Mouse (Mus musculus): Measurements from ENCODE around the gene Cacna2d1.

Gene Cacna2d1

DNA sequence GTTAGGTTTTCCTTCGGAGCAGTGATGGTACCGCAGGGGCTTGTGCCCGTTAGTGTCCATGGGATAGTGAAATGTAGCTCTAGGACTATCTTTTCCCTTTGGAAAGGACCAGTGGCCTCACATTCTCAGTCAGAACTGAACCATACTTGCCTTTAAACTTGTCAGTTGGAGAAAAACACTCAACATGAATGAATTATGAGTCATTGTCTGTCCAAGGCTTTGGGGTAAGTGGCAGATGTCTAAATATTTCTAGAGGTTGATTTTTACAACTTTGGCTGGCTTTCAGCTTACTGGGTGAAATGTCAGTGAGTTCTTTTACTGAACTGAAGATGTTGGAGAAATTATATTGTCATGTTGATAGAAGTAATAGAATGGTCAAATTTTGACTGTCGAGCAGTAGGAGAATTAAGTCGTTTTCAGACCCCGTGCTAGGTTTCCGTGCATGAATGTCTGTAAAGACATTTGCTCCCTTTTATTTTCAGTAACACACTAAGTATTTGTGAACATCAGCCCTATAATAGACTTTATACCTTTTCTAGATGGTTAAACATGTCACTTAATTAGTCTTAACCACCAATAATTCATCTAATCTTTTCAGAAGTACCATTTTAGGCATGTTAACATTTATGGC, 50.9 kb downstream of the Cacna2d1 start:
- DNase-seq, result no peak

DNA sequence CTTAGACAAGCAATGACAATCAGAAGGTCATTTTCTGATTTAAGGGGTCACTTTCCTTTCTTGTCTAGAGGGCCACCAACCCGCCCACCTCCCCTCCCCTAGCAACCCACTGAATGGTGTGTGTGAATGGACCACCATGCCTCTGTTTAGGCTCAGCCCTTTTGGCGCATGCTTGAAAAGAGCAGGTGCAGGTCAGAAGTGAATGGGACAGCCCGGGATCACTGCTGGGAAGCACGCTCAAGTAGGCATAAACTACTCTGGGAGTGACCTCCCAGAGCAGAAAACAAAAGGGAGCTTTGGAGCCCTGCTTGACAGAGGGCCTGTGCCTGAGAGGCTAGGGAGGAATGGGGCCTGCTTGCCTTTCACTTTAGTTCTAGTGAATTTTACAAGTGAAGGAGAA, 51.4 kb downstream of the Cacna2d1 start:
- no peak for DNase-seq

DNA sequence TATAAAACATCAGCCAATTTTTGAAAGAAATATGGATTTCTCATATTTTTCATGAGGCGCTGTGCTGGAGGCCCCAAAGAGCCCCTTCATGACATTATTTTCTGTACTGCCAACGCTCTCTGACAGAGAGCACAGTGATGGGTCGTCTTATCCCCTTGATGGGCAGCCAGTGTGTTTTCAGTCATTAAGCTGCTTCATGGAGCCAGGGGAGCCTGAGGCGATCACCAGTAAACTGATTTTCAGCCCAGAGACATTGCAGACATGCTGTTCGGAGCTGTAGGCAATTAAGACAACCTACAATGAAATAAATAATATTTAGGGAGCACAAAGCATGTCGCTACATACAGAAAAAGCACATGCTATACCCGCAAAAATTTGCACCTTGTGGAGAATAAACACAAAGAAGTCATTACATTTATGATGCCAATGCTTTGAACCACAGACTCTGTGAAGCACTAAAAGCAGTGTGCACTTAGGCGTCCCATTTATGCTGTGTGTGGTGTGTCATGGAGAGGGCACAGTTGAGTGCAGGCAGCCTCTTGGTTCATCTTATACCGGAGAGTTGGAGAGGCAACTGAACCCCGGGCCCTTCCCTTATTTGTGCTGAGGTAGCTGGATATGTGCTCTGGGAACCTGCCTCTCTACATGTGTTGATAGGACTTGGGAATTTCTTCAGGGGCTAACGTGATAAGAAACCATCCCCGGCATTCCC, 57.1 kb downstream of the Cacna2d1 start:
- DNase-seq, result no peak

DNA sequence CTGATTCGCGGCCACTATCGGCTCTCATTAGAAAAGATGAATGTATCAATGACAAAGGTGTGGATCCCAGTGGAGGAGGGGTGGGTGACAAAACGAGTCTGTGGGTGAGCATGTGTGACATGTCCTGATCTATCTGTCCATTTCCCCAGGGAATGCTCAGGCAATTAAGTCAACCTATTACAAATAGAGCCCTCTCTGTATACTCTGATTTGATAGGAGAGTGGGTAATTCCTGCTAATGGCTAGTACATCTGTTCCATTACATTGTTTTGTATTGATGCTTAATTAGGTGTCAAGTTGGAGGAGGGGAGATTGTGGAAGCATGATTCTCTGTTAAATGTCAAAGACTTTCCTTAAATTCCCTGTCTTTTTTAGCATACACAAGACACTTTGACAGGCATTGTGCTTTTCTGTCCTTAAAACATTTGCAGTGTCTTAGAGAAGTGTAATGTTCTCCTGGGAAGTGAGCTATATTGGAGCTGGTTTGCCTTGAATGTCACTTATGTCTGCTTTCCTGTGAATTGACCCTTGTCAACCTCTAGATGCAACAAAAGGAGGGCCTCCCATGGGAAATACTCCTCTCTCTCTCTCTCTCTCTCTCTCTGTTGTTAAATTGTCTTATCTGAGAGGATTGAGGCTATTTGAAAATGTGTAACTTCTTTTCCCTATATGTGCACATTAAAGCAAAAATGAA, 58.9 kb downstream of the Cacna2d1 start:
- no peak for DNase-seq

DNA sequence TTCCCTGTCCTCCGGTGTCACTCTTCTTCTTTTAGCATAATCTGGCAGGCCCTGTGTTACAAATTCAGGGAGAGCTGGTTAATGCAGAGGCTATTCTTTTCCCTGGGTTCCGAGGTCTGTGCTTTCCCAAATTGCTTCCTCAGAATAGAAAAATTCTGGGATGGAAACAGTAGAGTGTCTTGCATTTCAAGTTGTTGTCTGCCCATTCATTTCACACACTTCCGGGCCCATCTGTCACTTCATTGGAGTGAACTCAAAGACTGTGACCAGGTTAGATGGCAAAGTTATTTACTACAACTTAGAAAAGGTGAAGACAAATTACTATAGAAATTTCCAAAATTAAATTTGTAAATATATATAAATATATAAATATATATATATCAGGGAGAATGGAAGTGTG, 62.7 kb downstream of the Cacna2d1 start:
- DNase-seq, result no peak

DNA sequence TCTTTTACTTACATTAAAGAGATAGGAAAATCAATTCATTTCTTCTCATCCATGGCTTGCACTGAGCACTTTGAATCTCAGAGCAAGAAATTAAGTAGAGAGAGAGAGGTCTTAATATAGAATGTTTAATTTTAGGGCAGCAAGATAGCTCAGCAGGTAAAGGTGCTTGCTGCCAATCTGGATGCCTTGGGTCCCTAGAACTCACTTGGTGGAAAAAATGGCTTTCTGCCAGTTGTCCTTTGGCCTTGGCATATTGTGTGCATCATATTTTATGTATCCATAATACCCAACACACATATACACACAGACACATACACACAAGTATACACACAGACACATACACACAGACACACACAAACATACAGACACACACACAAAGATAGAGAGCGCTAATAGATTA, 63.3 kb downstream of the Cacna2d1 start:
- DNase-seq, result no peak

DNA sequence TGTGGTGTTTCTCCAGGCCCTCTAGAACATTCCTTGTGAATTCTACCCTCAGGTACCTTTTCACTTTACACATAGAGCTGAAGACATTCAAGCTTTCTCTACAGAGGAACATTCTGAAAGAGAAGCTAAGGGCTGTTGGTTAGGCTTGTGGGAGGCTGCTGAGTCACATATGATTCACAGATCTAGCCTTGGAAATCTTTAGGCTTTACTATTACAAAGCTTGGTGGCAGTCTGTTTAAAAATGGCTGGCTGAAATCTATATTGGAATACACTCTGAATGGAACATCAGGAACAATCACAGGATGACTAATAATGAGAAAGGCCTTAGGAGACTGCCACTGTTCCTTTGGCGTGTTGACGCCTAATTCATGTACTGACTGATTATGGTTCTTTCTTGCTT, 66.4 kb downstream of the Cacna2d1 start:
- DNase-seq, result no peak

DNA sequence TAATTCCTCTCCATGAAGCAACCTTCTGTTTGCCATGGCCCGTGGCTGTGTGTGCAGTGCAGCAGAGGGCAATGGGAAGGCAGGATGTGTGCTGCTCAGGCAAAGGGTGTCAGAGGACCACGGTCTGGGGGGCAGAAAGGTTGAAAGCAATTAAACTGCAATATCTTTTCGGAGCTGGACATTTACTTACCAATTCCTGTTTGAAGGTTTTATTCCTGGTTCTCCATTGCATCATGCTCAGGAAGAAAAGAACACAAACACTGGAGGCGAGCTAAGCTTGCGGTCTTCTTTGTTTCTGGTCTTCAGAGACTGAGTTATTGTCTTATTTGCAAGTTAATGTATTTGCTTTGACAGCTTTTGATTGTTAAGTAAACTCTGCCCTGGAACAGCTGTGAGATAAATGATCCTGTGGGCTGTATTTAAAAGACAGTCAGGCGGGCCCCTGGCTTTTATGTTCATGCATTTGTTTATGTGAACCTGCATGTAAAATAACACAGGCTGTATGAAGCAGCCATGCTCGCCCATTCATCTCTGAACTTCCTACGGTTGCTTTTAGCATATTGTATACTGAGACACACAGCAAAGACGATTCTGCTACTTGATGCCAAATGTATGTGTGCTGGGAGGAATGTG, 68.1 kb downstream of the Cacna2d1 start:
- no peak for DNase-seq

DNA sequence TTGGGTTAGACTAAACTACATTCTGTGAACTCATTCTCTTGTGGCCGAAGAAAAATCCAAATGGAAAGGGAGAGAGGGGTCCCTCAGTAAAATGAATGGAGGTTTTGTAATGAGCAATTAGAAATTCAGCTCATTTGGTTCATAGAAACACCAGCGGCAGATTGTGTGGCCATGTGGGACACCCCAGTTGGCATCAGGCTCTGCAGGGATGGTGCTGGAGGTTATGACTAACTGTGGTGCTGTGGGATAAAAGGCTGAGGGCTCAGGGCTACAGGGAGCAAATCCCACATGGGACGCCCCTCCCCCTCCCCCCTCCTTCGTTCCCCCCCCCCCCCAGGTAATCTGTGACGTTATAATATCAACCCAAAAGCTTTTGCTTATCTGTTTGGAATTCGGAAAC, 69.8 kb downstream of the Cacna2d1 start:
- no peak for DNase-seq

DNA sequence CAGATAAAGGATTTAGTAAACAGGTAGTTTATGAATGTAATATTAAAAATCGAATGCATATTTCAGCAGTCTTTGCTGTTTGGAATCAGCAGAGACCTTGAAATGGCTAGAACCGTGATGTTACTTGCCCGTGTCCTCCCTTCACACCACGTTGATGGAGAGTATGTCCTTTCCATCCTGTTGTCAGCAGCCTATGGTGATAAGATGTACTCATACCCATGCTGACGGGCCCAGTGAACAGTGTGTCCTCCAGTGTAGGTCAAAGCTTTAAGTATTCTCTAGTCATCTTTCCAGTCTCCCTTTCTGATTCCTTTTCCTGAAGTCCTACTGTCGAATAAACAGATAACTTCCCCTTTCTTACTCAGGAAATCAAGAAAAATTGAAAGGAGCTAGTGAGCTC, 72.5 kb downstream of the Cacna2d1 start:
- DNase-seq, result no peak

DNA sequence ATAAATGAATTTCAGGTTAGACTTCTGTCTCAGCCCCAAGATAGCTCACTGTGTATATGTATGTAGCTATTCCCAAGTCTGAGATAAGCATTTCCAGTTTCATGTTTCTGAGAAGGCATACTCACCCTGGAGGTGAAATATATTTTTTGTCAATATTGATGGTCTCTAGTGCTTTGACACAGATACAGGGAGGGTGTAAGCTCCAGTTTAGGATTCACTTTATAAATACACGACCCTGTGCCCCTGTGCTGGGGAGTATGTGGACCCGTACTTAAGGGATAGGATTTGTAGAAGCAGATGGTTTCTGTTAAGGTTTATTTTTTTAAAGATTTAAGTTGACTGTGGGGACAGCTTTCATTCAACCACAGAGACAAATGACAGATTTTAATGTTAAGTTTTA, 79.2 kb downstream of the Cacna2d1 start:
- no peak for DNase-seq

DNA sequence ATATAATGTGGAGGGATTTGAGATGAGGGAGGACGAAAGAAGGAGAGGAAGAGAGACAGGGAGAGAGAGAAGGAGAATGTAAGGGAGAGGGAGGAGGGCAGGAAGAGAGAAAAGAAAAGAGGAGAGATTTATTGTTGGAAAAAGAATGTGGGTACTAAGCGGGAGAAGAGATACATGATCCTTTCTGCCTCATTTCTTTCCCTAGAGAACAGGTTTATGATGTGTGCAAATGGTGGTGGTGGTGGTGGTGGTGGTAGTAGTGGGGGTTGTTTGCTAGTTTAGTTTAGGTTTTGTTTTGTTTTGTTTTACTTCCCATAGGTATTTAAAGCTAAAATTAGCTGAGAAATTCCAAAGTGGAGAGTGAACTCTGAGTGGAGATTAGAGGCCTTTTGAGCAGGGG, 79.9 kb downstream of the Cacna2d1 start:
- DNase-seq, result no peak

DNA sequence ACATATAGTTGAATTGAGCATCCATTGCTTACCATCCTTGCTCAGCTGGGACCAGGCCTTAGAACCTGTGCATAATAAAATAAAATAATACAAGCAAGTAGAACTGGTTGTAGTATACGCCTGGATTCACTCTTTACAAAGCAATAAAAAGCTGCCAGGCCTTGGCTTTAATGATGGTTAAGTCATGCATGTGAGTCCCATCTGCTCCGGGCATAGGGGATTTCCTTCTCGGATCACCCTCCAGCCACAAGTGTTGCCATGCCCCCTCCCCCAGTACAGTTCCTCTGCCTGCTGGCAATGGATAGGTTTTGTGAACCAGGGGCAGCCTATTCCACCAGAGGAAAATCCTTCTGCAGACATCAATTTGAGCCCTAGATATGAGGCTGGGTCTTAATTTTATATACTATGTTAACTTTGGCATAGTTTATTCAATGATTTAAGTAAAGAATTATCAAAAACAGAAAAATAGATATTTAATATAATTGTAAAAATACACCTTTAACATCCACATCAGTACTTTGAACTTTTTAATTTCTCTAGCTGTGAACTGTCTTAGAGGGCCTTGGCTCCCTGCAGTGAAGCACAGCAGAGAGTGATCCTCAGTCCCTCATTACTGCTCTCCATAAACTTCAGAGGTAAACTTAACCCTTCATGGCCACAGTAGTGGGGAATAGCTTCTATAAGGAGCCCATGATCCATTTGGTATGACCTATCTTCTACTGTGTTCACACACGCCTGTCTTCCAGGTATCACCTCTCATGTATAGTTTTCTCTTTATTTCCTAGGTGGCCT, 90.3 kb downstream of the Cacna2d1 start:
- no peak for DNase-seq

DNA sequence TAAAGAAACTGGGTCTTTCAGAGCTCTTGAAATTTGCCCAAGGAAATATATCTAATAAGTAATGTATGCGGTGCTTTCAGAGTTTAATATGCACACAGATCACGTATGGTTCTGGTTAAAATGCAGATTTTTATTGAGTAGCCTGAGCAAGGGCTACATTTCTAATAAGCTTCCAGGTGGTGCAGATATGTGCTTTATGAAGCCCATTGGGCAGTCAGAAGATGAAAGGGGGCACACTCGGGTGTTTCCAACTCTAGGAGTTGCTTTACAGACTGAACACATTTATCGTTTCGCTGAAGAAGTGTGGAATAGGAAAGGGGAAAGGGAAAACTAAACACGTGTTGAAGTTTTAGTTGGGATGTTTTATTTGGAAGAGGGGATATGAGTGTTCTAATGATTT, 94.4 kb downstream of the Cacna2d1 start:
- DNase-seq, result no peak

DNA sequence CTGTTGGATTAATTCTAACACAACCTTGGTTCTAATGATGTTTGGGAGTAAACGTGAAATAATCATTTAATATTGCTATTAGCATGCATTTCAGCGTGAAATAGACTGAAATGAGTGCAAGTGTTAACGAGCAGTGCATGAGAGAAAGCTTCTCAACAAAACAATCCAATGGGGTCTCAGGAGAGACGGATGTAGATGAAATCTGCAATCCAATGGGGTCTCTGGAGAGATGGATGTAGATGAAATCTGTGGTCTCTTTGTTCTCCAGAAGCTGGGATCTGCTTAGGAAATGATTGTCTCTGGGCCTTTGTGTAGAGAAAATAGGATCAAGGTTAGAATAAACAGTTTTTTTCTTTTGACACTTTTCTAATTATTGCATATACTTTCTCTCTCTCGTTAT, 95.0 kb downstream of the Cacna2d1 start:
- no peak for DNase-seq

DNA sequence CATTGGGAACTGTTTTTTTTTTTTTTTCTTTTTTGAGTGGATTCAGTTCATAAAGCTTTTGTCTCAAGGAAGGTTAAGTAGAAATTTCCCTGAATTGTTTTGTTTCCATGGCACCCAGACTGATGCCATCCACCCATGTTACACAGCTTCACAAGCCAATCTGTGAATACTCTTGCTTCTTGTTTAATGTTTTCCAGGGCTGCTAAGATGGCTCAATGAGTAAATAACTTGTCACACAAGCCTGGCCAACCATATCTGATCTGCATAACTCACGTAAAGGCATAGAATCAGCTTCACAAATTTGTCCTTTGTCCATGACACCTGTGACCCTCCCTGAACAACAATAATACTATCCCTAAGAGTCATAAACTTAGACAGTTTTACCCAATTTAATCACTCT, 99.1 kb downstream of the Cacna2d1 start:
- no peak for DNase-seq

DNA sequence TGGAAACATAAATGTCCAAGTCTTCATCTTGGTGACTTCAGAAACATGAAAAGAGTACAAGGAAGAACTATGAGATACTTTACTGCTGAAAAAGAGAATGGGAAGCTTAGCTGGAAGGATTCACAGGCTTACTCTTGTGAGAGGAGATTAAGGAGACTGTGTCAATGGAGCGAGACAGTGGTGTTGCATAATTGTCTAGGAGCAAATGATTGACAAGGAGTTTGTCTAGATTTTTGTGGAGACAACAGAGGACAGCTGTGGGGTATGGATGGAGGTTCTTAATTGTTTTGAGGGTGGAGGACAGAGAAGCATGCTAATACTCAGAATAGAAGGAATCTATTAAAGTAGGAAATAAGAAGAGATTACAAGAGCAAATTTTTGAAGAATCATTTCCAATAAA, 100.8 kb downstream of the Cacna2d1 start:
- no peak for DNase-seq

DNA sequence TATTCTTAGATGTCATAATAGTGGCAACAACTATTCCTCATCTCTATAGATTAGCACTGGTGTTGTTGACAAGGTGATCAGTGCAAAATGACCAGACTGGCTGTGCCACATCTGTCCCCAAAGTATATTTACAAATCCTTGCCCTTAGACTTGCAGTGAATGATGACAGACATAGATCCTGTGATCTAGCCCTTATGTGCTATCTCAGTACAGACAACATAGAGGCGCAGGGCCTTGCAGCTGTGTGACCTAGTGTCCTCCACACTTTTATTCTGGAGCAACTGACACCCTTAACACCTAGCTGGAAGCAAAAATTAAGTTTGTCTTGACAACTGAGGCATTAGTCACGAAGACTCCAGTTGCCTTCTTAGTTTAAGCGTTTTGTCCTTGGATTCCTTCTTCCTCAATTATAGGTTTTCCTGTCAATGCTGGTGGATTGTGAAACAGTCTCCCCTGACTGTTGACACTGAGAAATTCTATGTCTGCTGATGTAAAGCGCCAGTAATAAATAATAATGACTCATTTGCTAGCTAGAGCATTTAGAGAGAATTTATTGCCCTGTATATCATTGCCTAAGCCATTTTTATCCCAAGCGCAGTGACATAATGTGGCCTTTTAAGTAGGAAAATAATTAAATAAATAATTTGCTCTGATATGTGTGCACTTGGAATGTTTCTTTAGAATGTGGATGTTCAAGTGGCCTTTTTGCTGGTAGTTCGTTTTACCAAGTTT, 110.8 kb downstream of the Cacna2d1 start:
- no peak for DNase-seq

DNA sequence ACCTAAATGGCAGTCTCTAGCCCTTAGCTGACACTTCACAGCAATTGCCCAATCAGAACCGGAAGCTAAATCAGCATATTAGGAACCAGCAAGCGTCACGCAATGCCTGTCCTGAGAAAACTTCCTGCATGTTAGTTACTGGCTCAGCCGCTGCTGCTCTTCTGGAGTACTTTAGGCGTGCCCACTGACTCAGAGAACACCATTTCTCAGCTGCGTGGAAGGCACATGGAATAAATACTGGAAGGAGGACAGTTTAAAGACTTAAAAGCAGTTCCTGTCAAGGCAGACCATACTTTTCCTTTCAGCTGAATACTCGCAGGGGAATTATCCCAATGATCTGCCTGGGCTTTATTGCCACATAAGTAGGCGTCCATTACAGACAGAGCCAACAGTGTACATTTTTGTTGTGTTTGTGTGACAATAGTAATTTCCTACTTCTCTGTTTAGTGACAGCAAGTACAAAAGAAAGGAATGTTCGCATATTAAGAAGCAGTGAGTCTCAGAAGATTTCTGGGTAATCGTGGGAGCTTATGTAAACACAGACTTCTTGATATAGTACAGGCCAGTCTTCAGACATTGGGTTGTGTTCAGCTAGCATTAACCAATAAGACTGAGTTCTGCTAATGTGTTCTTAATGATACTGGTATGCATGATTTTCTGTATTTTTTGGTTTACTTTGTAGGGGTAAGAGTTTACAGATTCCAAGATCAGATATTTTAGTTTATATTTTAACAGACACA, 113.1 kb downstream of the Cacna2d1 start:
- DNase-seq, result no peak

DNA sequence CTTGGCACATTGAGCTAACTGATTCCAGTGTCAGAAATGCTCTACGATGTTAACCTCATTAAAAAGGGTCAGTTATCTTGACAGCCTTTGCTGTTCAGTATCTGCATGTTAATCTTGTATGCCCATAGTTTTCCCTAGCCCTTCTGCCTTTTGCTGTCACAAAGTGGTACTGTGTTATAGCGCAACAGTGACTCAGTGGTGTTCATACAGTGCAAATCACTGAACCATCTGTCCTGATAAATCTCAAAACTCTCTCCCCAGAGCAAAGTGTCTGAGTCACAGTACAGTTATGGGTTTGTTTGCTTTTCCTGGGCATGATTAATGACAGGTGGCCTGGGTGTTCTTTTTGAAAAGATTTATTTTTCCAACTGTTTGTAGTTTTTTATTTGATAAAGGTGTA, 122.3 kb downstream of the Cacna2d1 start:
- no peak for DNase-seq

DNA sequence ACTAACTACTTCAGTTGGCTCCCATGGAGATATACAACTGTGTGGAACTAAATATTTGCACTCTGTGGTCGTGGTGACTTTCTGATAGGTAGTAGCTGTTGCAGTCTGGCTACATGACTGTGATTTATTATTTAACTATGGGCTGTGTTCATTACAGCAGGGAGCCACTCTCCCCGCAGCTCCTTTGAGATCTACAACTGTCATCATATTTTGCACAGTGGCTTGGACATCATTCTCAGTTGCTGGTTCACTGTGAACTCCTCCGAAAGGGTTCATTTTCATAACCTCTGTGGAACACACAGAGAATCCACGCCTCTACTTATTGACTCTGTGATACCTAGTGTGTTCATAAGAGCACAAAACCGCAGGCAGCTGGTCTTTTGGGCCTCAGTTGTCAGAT, 128.3 kb downstream of the Cacna2d1 start:
- DNase-seq, result no peak

DNA sequence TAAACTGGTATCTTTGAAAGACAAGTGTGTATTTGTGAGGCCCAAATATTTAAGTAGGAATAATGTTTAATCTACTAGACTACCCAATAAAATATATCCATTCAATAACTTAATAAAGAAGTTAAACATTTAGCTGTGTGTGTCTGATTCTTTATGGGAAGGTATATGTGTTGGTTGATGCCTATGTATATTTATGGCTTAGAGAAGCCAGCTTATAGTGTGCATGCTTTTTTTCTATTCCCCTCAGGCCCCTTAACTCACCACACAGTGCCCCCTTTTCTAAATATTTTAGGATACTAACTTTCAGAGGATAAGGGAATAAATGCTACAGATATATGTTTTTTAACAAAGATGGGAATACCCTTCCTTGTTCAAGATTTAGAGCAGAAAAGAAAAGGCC, 128.8 kb downstream of the Cacna2d1 start:
- no peak for DNase-seq
